Comparison of ENCODE assay signal across 21 mouse cellular contexts in the genomic region with DNA sequence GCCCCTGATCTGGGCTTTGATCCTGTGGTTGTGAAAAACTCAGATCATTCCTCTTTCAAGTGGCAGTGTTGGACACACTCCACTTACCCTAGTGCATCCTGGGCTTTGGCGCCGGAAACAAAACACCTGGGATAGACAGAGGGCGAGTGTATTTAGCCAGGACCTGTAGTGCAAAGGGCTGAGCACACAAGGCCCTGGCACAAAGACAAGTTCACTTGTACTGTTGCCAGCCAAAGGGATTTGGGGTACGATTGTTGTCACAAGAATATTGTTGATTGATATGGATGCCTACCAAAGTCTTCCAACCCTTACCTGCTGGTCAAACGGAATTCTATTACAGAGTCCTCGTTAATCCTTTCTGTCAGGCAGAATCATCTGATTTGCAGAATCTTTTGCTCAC.
A peak's percentile ranks its signal among the peaks of the same experiment; 100 is the strongest.
DNase-seq lines count a peak whose midpoint lies in the region; TF ChIP-seq lines count a peak whose summit lies in the region.
"Had no signal": no experiment of that assay in that cellular context is flagged by ENCODE, and none has a peak within 500 bp of the region (broad histone marks: within the 10 kb centered on the region; RNA-seq: fewer than 3 reads in every experiment).

No protein-coding gene starts in this region.

- no peaks in the 10 kb centered on the region for H3K4me1 ChIP-seq in cerebellum, adult 2 months (ENCODE audit: control insufficient read depth, insufficient read depth, low read length)
- H3K4me1 ChIP-seq: embryonic facial prominence, embryonic 13.5 days; embryonic facial prominence, embryonic 15.5 days; forebrain, embryonic 10.5 days; forebrain, embryonic 12.5 days had no signal

- WGBS in cerebellum, adult 2 months, result 25% methylated on average over 6 of the region's 6 CpGs

- TF ChIP-seq POLR2A in cerebellum, adult 2 months (IDR thresholded peaks at IDR 0.05; ENCODE audit: borderline replicate concordance, insufficient read depth, low read length), result no peak
- no peak for TF ChIP-seq POLR2A in brain, embryonic 14.5 days (IDR thresholded peaks at IDR 0.05; ENCODE audit: borderline replicate concordance, extremely low read depth, insufficient read depth, insufficient read length, poor library complexity, severe bottlenecking)

- no peaks in the 10 kb centered on the region for H3K27me3 ChIP-seq in cerebellum, adult 2 months (ENCODE audit: control insufficient read depth, insufficient read depth, low read length)
- H3K27me3 ChIP-seq: CH12.LX; embryonic facial prominence, embryonic 13.5 days; embryonic facial prominence, embryonic 15.5 days; forebrain, embryonic 12.5 days; Patski had no signal

- peak; percentile 81 to 84 for DNase-seq in cerebellum, postnatal 10 days
- DNase-seq in cerebellum, adult 2 months, result no peak
- DNase-seq in left cerebral cortex, postnatal 4 days, result peak; percentile 25
- DNase-seq in left cerebral cortex, adult 9 months (ENCODE audit: low spot score in 2 of 2), result no peak
- peak; percentile 14 for DNase-seq in brain, embryonic 14.5 days (ENCODE audit: low read depth)
- DNase-seq: adrenal gland, adult 8-10 months; adrenal gland, postnatal 14 days; adrenal gland, postnatal 36 days; B cell, adult 2 months; cerebellum, adult 11-12 months; cerebellum, adult 8-10 months; cerebellum, adult 9-11 months; cerebellum, postnatal 36 days; embryo, embryonic 11 days had no signal

- TF ChIP-seq CTCF in cerebellum, adult 2 months (IDR thresholded peaks at IDR 0.05; ENCODE audit: borderline replicate concordance, insufficient read depth, low read depth, low read length), result no peak
- TF ChIP-seq CTCF in brain, embryonic 14.5 days (IDR thresholded peaks at IDR 0.05; ENCODE audit: borderline replicate concordance, extremely low read depth, insufficient read depth, insufficient read length), result no peak

- H3K4me3 ChIP-seq in cerebellum, adult 2 months (replicated peaks; ENCODE audit: insufficient read depth, low read depth, low read length), result no peak overlapping the region
- H3K4me3 ChIP-seq: embryonic facial prominence, embryonic 13.5 days; embryonic facial prominence, embryonic 15.5 days; erythroblast, embryonic 14.5 days; forebrain, embryonic 10.5 days; forebrain, embryonic 12.5 days had no signal

- intact Hi-C loops in left cerebral cortex, postnatal 4 days (cut with DNase I), result no loop called here

- H3K27ac ChIP-seq in cerebellum, adult 2 months (ENCODE audit: insufficient read depth, low read length), result no peak overlapping the region
- H3K27ac ChIP-seq: embryonic facial prominence, embryonic 13.5 days; embryonic facial prominence, embryonic 15.5 days; forebrain, embryonic 10.5 days; forebrain, embryonic 12.5 days had no signal

Comparison
In these comparisons a context has a peak if more than half of its experiments do, and no peak if none do; other contexts are left out.
1. DNase-seq: peak in cerebellum, postnatal 10 days (2 of 2), left cerebral cortex, postnatal 4 days (single experiment) and brain, embryonic 14.5 days (single experiment); none in cerebellum, adult 2 months (0 of 2) and left cerebral cortex, adult 9 months (0 of 2).